Mouse (Mus musculus) embryo, embryonic 11 days (tissue): ENCODE results near the gene Mrtfb.

Experiments used
- DNase-seq: peaks from one replicate; pipeline ENCODE4 v3.0.0-alpha.2; 2015

The Mrtfb gene

GRCm38 (mm10) chr16:13445461-13445860, 189.2 kb downstream of the Mrtfb start:
- DNase-seq, result no peak

GRCm38 (mm10) chr16:13446488-13446887, 190.2 kb downstream of the Mrtfb start:
- DNase-seq, result no peak

GRCm38 (mm10) chr16:13446971-13447283, 190.6 kb downstream of the Mrtfb start:
- no peak for DNase-seq

GRCm38 (mm10) chr16:13447284-13448050, 191.2 kb downstream of the Mrtfb start:
- peak; percentile 60 for DNase-seq

GRCm38 (mm10) chr16:13448051-13448705, 191.9 kb downstream of the Mrtfb start:
- peak; percentile 54 for DNase-seq

- no peak for DNase-seq
Measured at GRCm38 (mm10) chr16:13448706-13449090, 192.4 kb downstream of the Mrtfb start.

GRCm38 (mm10) chr16:13449491-13449890, 193.2 kb downstream of the Mrtfb start:
- DNase-seq, result no peak

GRCm38 (mm10) chr16:13450831-13451230, 194.6 kb downstream of the Mrtfb start:
- no peak for DNase-seq

- no peak for DNase-seq
Measured at GRCm38 (mm10) chr16:13451991-13452390, 195.7 kb downstream of the Mrtfb start.

GRCm38 (mm10) chr16:13452661-13453060, 196.4 kb downstream of the Mrtfb start:
- no peak for DNase-seq

- no peak for DNase-seq
Measured at GRCm38 (mm10) chr16:13454026-13454600, 197.8 kb downstream of the Mrtfb start.

GRCm38 (mm10) chr16:13455560-13455959, 199.3 kb downstream of the Mrtfb start:
- no peak for DNase-seq

GRCm38 (mm10) chr16:13458556-13458955, 202.3 kb downstream of the Mrtfb start:
- DNase-seq, result no peak

GRCm38 (mm10) chr16:13460071-13460470, 203.8 kb downstream of the Mrtfb start:
- no peak for DNase-seq

GRCm38 (mm10) chr16:13460777-13461408, 204.6 kb downstream of the Mrtfb start:
- no peak for DNase-seq

GRCm38 (mm10) chr16:13464662-13465061, 208.4 kb downstream of the Mrtfb start:
- DNase-seq, result no peak
